Comparison of ENCODE assay signal across 17 mouse cellular contexts in the genomic region with DNA sequence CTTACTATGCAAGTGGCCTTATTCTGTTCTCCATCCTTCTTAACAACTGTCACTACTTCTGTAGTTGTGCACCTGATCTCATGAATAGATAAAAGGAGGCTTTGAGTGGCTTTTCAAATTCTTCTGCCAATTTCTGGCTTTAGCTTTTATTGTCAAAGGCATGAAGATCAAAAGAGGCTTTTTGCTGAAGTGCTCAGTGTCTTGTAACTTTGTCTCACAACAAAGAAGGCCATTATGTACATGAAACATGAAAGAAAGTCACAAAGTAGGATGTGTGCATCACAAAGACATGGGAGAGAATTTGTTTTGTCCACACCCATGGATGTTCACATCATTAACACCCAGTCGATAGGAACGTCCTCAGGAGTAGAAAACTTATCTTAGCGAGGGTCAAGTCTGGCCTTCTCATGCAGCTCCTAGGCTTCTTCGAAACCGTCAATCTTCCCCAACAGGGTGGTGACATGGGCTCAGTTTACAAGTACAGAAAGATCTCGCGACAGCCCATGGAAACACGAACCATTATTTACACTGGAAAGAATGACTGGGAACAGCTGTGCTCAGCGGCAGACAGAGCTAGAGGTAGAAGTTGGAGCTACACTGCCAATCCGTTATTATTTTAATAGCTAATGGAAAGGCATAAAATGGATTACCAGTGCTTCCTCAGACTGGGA.
DNase-seq lines count a peak whose midpoint lies in the region; ATAC-seq and TF ChIP-seq lines count a peak whose summit lies in the region.
"Had no signal": no experiment of that assay in that cellular context is flagged by ENCODE, and none has a peak within 500 bp of the region (broad histone marks: within the 10 kb centered on the region; RNA-seq: fewer than 3 reads in every experiment).

No protein-coding gene starts in this region.

- no peak overlapping the region for H3K27ac ChIP-seq in hindbrain, embryonic 10.5 days
- no peak overlapping the region for H3K27ac ChIP-seq in hindbrain, embryonic 16.5 days (ENCODE audit: low read depth, low read length)
- H3K27ac ChIP-seq in neural tube, embryonic 11.5 days (ENCODE audit: low read depth, low read length): no peak overlapping the region
- H3K27ac ChIP-seq in embryonic facial prominence, embryonic 14.5 days (replicated peaks; ENCODE audit: low read depth, low read length): 0 out of 2 replicates have a peak overlapping the region, but pooled peaks have one; percentile 7
- no peak overlapping the region for H3K27ac ChIP-seq in forebrain, postnatal 0 days (ENCODE audit: low read depth, low read length)
- H3K27ac ChIP-seq: heart, adult 2 months; hindbrain, embryonic 15.5 days; midbrain, embryonic 15.5 days had no signal

- H3K4me2 ChIP-seq in hindbrain, embryonic 16.5 days (ENCODE audit: low read length): no peak overlapping the region
- H3K4me2 ChIP-seq in neural tube, embryonic 11.5 days (ENCODE audit: low read depth): no peak overlapping the region
- 0 out of 2 replicates have a peak overlapping the region, but pooled peaks have one; percentile 12 for H3K4me2 ChIP-seq in embryonic facial prominence, embryonic 14.5 days (ENCODE audit: low read depth, low read length)
- no peak overlapping the region for H3K4me2 ChIP-seq in forebrain, postnatal 0 days (ENCODE audit: low read depth)
- H3K4me2 ChIP-seq: hindbrain, embryonic 15.5 days; midbrain, embryonic 15.5 days had no signal

- WGBS in hindbrain, embryonic 10.5 days: 48% methylated on average over 10 of the region's 10 CpGs
- 46% methylated on average over 10 of the region's 10 CpGs for WGBS in hindbrain, embryonic 16.5 days
- WGBS in neural tube, embryonic 11.5 days: 27% methylated on average over 10 of the region's 10 CpGs
- 28% methylated on average over 10 of the region's 10 CpGs for WGBS in embryonic facial prominence, embryonic 14.5 days
- WGBS in forebrain, postnatal 0 days: 71% methylated on average over 10 of the region's 10 CpGs

- peak; percentile 21 for DNase-seq in hindbrain, embryonic 10.5 days (ENCODE audit: low spot score)
- DNase-seq in neural tube, embryonic 11.5 days (ENCODE audit: low spot score): peak; percentile 38
- no peak for DNase-seq in neural tube, embryonic 10.5 days (ENCODE audit: extremely low spot score, low spot score)
- peak; percentile 68 for DNase-seq in embryonic facial prominence, embryonic 14.5 days (ENCODE audit: low spot score)
- peak; percentile 78 for DNase-seq in skeletal muscle tissue, adult 2 months (ENCODE audit: low read depth, low spot score)
- no peak for DNase-seq in forebrain, postnatal 0 days
- DNase-seq: B cell, adult 2 months; cerebellum, adult 11 months; heart, adult 2 months; kidney, adult 2 months; thymus, adult 18-20 months had no signal

- H3K4me1 ChIP-seq in hindbrain, embryonic 10.5 days (replicated peaks): 0 out of 2 replicates have a peak, but pooled peaks cover 8% of the 10 kb centered on the region
- H3K4me1 ChIP-seq in hindbrain, embryonic 16.5 days (ENCODE audit: control insufficient read depth, insufficient read depth, low read depth, low read length): no peaks in the 10 kb centered on the region
- peaks cover 3% of the 10 kb centered on the region; the same call in 1 of the 2 replicates for H3K4me1 ChIP-seq in neural tube, embryonic 11.5 days (ENCODE audit: control insufficient read depth, insufficient read depth, low read length)
- peaks cover 6% of the 10 kb centered on the region; the same call in 1 of the 2 replicates for H3K4me1 ChIP-seq in embryonic facial prominence, embryonic 14.5 days (ENCODE audit: control insufficient read depth, insufficient read depth, low read length)
- H3K4me1 ChIP-seq in forebrain, postnatal 0 days (ENCODE audit: insufficient read depth): no peaks in the 10 kb centered on the region
- H3K4me1 ChIP-seq: midbrain, embryonic 15.5 days had no signal

- H3K9me3 ChIP-seq in hindbrain, embryonic 10.5 days: no peaks in the 10 kb centered on the region
- H3K9me3 ChIP-seq in hindbrain, embryonic 16.5 days (ENCODE audit: control insufficient read depth, low read length): 0 out of 2 replicates have a peak, but pooled peaks cover 2% of the 10 kb centered on the region
- H3K9me3 ChIP-seq in neural tube, embryonic 11.5 days (ENCODE audit: control insufficient read depth, low read length): no peaks in the 10 kb centered on the region
- peaks cover 5% of the 10 kb centered on the region; the same call in 1 of the 2 replicates for H3K9me3 ChIP-seq in embryonic facial prominence, embryonic 14.5 days (ENCODE audit: control insufficient read depth, low read length)
- no peaks in the 10 kb centered on the region for H3K9me3 ChIP-seq in forebrain, postnatal 0 days (ENCODE audit: low read length)
- H3K9me3 ChIP-seq: hindbrain, embryonic 15.5 days; midbrain, embryonic 15.5 days had no signal

- no peak for ATAC-seq in hindbrain, embryonic 16.5 days
- no peak for ATAC-seq in neural tube, embryonic 11.5 days (ENCODE audit: insufficient read depth, low FRiP score, low TSS enrichment)
- peak; percentile 56; the same call in 1 of the 2 replicates for ATAC-seq in embryonic facial prominence, embryonic 14.5 days (ENCODE audit: low read depth)
- no peak for ATAC-seq in activated CD4-positive, CD25-positive, alpha-beta regulatory T cell, adult 4 months
- no peak for ATAC-seq in forebrain, postnatal 0 days
- ATAC-seq: forebrain, embryonic 16.5 days; midbrain, embryonic 15.5 days had no signal

- no peaks in the 10 kb centered on the region for H3K27me3 ChIP-seq in hindbrain, embryonic 10.5 days (ENCODE audit: insufficient read depth, poor library complexity, severe bottlenecking)
- H3K27me3 ChIP-seq in hindbrain, embryonic 16.5 days (replicated peaks; ENCODE audit: control insufficient read depth, insufficient read depth, low read length): no peaks in the 10 kb centered on the region
- H3K27me3 ChIP-seq in neural tube, embryonic 11.5 days (ENCODE audit: control insufficient read depth, insufficient read depth, low read length): no peaks in the 10 kb centered on the region
- no peaks in the 10 kb centered on the region for H3K27me3 ChIP-seq in embryonic facial prominence, embryonic 14.5 days (replicated peaks; ENCODE audit: control insufficient read depth, insufficient read depth, low read length)
- no peaks in the 10 kb centered on the region for H3K27me3 ChIP-seq in forebrain, postnatal 0 days (ENCODE audit: insufficient read depth, low read length)
- H3K27me3 ChIP-seq: hindbrain, embryonic 15.5 days; midbrain, embryonic 15.5 days had no signal

- no peaks in the 10 kb centered on the region for H3K36me3 ChIP-seq in hindbrain, embryonic 10.5 days
- no peaks in the 10 kb centered on the region for H3K36me3 ChIP-seq in hindbrain, embryonic 16.5 days (ENCODE audit: control insufficient read depth, insufficient read depth, low read length)
- H3K36me3 ChIP-seq in neural tube, embryonic 11.5 days (ENCODE audit: control insufficient read depth, insufficient read depth, low read length): no peaks in the 10 kb centered on the region
- H3K36me3 ChIP-seq in embryonic facial prominence, embryonic 14.5 days (ENCODE audit: control insufficient read depth, insufficient read depth, low read length): no peaks in the 10 kb centered on the region
- no peaks in the 10 kb centered on the region for H3K36me3 ChIP-seq in forebrain, postnatal 0 days (ENCODE audit: insufficient read depth)
- H3K36me3 ChIP-seq: hindbrain, embryonic 15.5 days; midbrain, embryonic 15.5 days had no signal

- no peak overlapping the region for H3K4me3 ChIP-seq in hindbrain, embryonic 10.5 days
- no peak overlapping the region for H3K4me3 ChIP-seq in hindbrain, embryonic 16.5 days (ENCODE audit: low read length)
- no peak overlapping the region for H3K4me3 ChIP-seq in neural tube, embryonic 11.5 days (ENCODE audit: low read depth, low read length)
- H3K4me3 ChIP-seq in embryonic facial prominence, embryonic 14.5 days (ENCODE audit: low read depth, low read length): no peak overlapping the region
- no peak overlapping the region for H3K4me3 ChIP-seq in forebrain, postnatal 0 days (ENCODE audit: low read depth, low read length)
- H3K4me3 ChIP-seq: erythroblast, embryonic 14.5 days; heart, adult 2 months; hindbrain, embryonic 15.5 days; midbrain, embryonic 15.5 days had no signal

- no peak for TF ChIP-seq CTCF in forebrain, postnatal 0 days (IDR thresholded peaks at IDR 0.05; ENCODE audit: low read depth)

- no peak overlapping the region for H3K9ac ChIP-seq in hindbrain, embryonic 16.5 days (ENCODE audit: low read depth, low read length)
- no peak overlapping the region for H3K9ac ChIP-seq in neural tube, embryonic 11.5 days (ENCODE audit: low read length)
- H3K9ac ChIP-seq in embryonic facial prominence, embryonic 14.5 days (ENCODE audit: low read depth, low read length): no peak overlapping the region
- H3K9ac ChIP-seq in forebrain, postnatal 0 days: no peak overlapping the region
- H3K9ac ChIP-seq: hindbrain, embryonic 15.5 days; midbrain, embryonic 15.5 days had no signal

Comparison
In these comparisons a context has a peak if more than half of its experiments do, and no peak if none do; other contexts are left out.
1. DNase-seq: peak in hindbrain, embryonic 10.5 days (single experiment), neural tube, embryonic 11.5 days (single experiment), embryonic facial prominence, embryonic 14.5 days (single experiment) and skeletal muscle tissue, adult 2 months (single experiment); none in neural tube, embryonic 10.5 days (single experiment) and forebrain, postnatal 0 days (single experiment).